8 mouse cellular contexts compared by ENCODE assay signal in the genomic region with DNA sequence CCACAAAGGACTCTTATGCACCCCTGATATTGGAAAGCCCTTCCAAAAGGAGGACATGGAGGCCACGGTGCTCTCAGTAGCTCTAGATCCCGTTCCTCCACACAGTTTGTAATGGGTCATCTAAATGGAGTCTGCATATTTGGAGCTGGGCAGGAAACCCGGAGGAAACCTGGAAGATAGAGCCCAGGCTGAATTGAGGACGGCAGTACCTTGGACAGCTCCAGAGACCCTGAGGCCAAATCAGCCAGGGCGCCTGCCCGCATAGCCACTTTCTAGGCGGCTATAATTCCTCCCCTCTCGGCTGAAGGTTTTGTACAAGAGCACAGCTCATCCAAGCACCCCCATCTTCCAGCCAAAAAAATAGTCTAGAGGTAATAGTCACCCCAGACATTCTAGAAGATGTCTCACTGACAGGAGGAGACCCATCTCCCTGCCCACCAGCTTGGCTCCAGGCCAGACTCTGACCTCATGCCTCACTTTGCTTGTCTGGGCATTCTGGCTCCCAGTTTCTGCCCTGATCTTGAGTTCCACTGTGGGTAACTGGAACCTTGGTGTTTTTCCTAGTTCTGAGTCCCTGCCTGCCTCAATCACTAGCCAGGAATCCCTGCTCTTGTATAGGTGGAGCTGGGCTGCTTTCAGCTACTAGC. TPM values are rescaled to one million over a fixed set of nuclear protein-coding genes. Genes with fewer than 3 reads are reported as not detected.
DNase-seq lines count a peak whose midpoint lies in the region.

No protein-coding gene starts in this region.

- peak; percentile 22 for DNase-seq in kidney, adult 9 months
- no peak for DNase-seq in kidney, adult 11 months
- peak; percentile 63 for DNase-seq in R1 (ENCODE audit: low read depth, low spot score)
- peak; percentile 22 to 24 for DNase-seq in adrenal gland, postnatal 4 days (ENCODE audit: low spot score in 2 of 2)
- peak; percentile 64 for DNase-seq in kidney, postnatal 14 days
- peak; percentile 80 for DNase-seq in retina, postnatal 1 day
- no peak for DNase-seq in layer of hippocampus, adult 9-11 months
- no peak for DNase-seq in frontal cortex, postnatal 36 days (ENCODE audit: low spot score in 2 of 2)

RNA-seq across cellular contexts. Expression of a gene that starts 1.3 kb away (rescaled TPM):
- total RNA-seq in adrenal gland, postnatal 4 days (2021) = 1 to 10 TPM; 1.2 to 1.6 TPM

Comparison
In these comparisons a context has a peak if more than half of its experiments do, and no peak if none do; other contexts are left out.
1. DNase-seq: peak in kidney, adult 9 months (single experiment), R1 (single experiment), adrenal gland, postnatal 4 days (2 of 2), kidney, postnatal 14 days (single experiment) and retina, postnatal 1 day (single experiment); none in kidney, adult 11 months (single experiment), layer of hippocampus, adult 9-11 months (single experiment) and frontal cortex, postnatal 36 days (0 of 2).